Comparison of ENCODE assay signal across 18 mouse cellular contexts in genomic region chr1:132342518-132342917, GRCm38 (mm10). TPM values are rescaled to one million over a fixed set of nuclear protein-coding genes. Genes with fewer than 3 reads are reported as not detected.
DNase-seq lines count a peak whose midpoint lies in the region; ATAC-seq and TF ChIP-seq lines count a peak whose summit lies in the region.
"Had no signal": no experiment of that assay in that cellular context is flagged by ENCODE, and none has a peak within 500 bp of the region (broad histone marks: within the 10 kb centered on the region; RNA-seq: fewer than 3 reads in every experiment).

No protein-coding gene starts in this region.

- 69% methylated on average over 3 of the region's 3 CpGs for WGBS in heart, embryonic 15.5 days
- WGBS in liver, embryonic 15.5 days (ENCODE audit: insufficient replicate concordance) = 42% methylated on average over 3 of the region's 3 CpGs
- 53% methylated on average over 3 of the region's 3 CpGs for WGBS in liver, embryonic 12.5 days (ENCODE audit: insufficient replicate concordance)
- 42% methylated on average over 3 of the region's 3 CpGs for WGBS in liver, embryonic 16.5 days (ENCODE audit: insufficient replicate concordance)

- no peak overlapping the region for H3K4me3 ChIP-seq in heart, embryonic 15.5 days
- no peak overlapping the region for H3K4me3 ChIP-seq in liver, embryonic 15.5 days (replicated peaks)
- H3K4me3 ChIP-seq in liver, embryonic 12.5 days = no peak overlapping the region
- H3K4me3 ChIP-seq in CH12.LX (replicated peaks in 1 of 3; ENCODE audit: low read depth in 2 of 3, low read length in 2 of 3, poor library complexity in 1 of 3) = peak overlapping the region; percentile 31 to 59 (median 51)
- no peak overlapping the region for H3K4me3 ChIP-seq in liver, embryonic 16.5 days (ENCODE audit: low read depth, low read length)
- H3K4me3 ChIP-seq: hindbrain, embryonic 10.5 days had no signal

- H3K9me3 ChIP-seq in heart, embryonic 15.5 days (replicated peaks) = no peaks in the 10 kb centered on the region
- no peaks in the 10 kb centered on the region for H3K9me3 ChIP-seq in liver, embryonic 15.5 days (replicated peaks)
- H3K9me3 ChIP-seq in liver, embryonic 12.5 days (replicated peaks) = no peaks in the 10 kb centered on the region
- H3K9me3 ChIP-seq in CH12.LX (replicated peaks; ENCODE audit: low read length) = no peaks in the 10 kb centered on the region
- no peaks in the 10 kb centered on the region for H3K9me3 ChIP-seq in liver, embryonic 16.5 days (replicated peaks; ENCODE audit: control insufficient read depth, low read length)
- H3K9me3 ChIP-seq: hindbrain, embryonic 10.5 days had no signal

- H3K27me3 ChIP-seq in heart, embryonic 15.5 days = no peaks in the 10 kb centered on the region
- H3K27me3 ChIP-seq in liver, embryonic 15.5 days = no peaks in the 10 kb centered on the region
- H3K27me3 ChIP-seq in liver, embryonic 12.5 days (replicated peaks) = 0 out of 2 replicates have a peak, but pooled peaks cover 7% of the 10 kb centered on the region
- H3K27me3 ChIP-seq in CH12.LX (replicated peaks) = no peaks in the 10 kb centered on the region
- H3K27me3 ChIP-seq in liver, embryonic 16.5 days (ENCODE audit: control insufficient read depth, insufficient read depth, low read depth, low read length) = no peaks in the 10 kb centered on the region
- H3K27me3 ChIP-seq: Patski had no signal

- peak overlapping the region; percentile 57; the same call in 1 of the 2 replicates for H3K27ac ChIP-seq in heart, embryonic 15.5 days
- H3K27ac ChIP-seq in liver, embryonic 15.5 days (replicated peaks) = peak overlapping the region; percentile 29; the same call in 1 of the 2 replicates
- H3K27ac ChIP-seq in liver, embryonic 12.5 days = no peak overlapping the region
- peak overlapping the region; percentile 82 for H3K27ac ChIP-seq in CH12.LX (ENCODE audit: insufficient read depth, low read depth)
- no peak overlapping the region for H3K27ac ChIP-seq in liver, embryonic 16.5 days (ENCODE audit: low read length)
- H3K27ac ChIP-seq: hindbrain, embryonic 10.5 days; hindbrain, postnatal 0 days had no signal

- H3K79me2 ChIP-seq in CH12.LX (replicated peaks; ENCODE audit: control insufficient read depth, extremely low read depth, insufficient read depth, poor library complexity, severe bottlenecking) = no peaks in the 10 kb centered on the region

- no peak for TF ChIP-seq POLR2A in CH12.LX (IDR thresholded peaks at IDR 0.05; ENCODE audit: low read depth, low read length)

- peaks cover 32% of the 10 kb centered on the region; the same call in 1 of the 2 replicates for H3K4me1 ChIP-seq in heart, embryonic 15.5 days (replicated peaks)
- peaks cover 30% of the 10 kb centered on the region for H3K4me1 ChIP-seq in liver, embryonic 15.5 days (replicated peaks)
- H3K4me1 ChIP-seq in liver, embryonic 12.5 days = peaks cover 33% of the 10 kb centered on the region
- H3K4me1 ChIP-seq in CH12.LX (ENCODE audit: control insufficient read depth in 1 of 2, insufficient read depth in 2 of 2) = peaks cover 21 to 62% of the 10 kb centered on the region in 2 experiments
- peaks cover 12% of the 10 kb centered on the region for H3K4me1 ChIP-seq in liver, embryonic 16.5 days (ENCODE audit: control insufficient read depth, low read depth, low read length)

- no peak for ATAC-seq in heart, embryonic 15.5 days (replicated peaks; ENCODE audit: insufficient number of reproducible peaks, insufficient read depth, low FRiP score, low read depth)
- ATAC-seq in liver, embryonic 15.5 days (ENCODE audit: insufficient read depth) = 0 out of 2 replicates have a peak, but pooled peaks have one; percentile 14
- no peak for ATAC-seq in liver, embryonic 12.5 days
- ATAC-seq in liver, embryonic 16.5 days (ENCODE audit: low read depth) = 0 out of 2 replicates have a peak, but pooled peaks have one; percentile 20
- ATAC-seq: hindbrain, postnatal 0 days; intestine, postnatal 0 days; midbrain, embryonic 16.5 days; Patski had no signal

- H3K36me3 ChIP-seq in heart, embryonic 15.5 days = no peaks in the 10 kb centered on the region
- no peaks in the 10 kb centered on the region for H3K36me3 ChIP-seq in liver, embryonic 15.5 days (replicated peaks)
- no peaks in the 10 kb centered on the region for H3K36me3 ChIP-seq in liver, embryonic 12.5 days
- H3K36me3 ChIP-seq in CH12.LX (replicated peaks in 1 of 2; ENCODE audit: control insufficient read depth in 1 of 2, insufficient read depth in 1 of 2, low read length in 1 of 2) = peaks cover 9 to 32% of the 10 kb centered on the region in 2 experiments
- H3K36me3 ChIP-seq in liver, embryonic 16.5 days (ENCODE audit: control insufficient read depth, insufficient read depth) = no peaks in the 10 kb centered on the region
- H3K36me3 ChIP-seq: hindbrain, embryonic 10.5 days had no signal

- no peak for TF ChIP-seq RAD21 in CH12.LX (IDR thresholded peaks at IDR 0.05; ENCODE audit: low read depth, low read length)

- no peak for TF ChIP-seq EP300 in CH12.LX (IDR thresholded peaks at IDR 0.05; ENCODE audit: low read length)

- DNase-seq in heart, adult 18-20 months = no peak
- DNase-seq in CH12.LX (ENCODE audit: extremely low read depth) = peak; percentile 20
- DNase-seq in layer of hippocampus, postnatal 10 days (ENCODE audit: low spot score in 2 of 2) = no peak
- DNase-seq in cerebellum, adult 11 months = no peak
- DNase-seq: cerebellum, adult 8-10 months; right cerebral cortex, postnatal 25 days had no signal

- in situ Hi-C loops in CH12.LX (cut with MboI; ENCODE audit: low pct_ligation_motif_present, low pct_unique_long_range_greater_than_20kb, low sequenced_read_pairs) = no loop called here

- no peak overlapping the region for H3K4me2 ChIP-seq in heart, embryonic 15.5 days
- no peak overlapping the region for H3K4me2 ChIP-seq in liver, embryonic 15.5 days
- no peak overlapping the region for H3K4me2 ChIP-seq in liver, embryonic 12.5 days
- peak overlapping the region; percentile 84 for H3K4me2 ChIP-seq in CH12.LX (ENCODE audit: insufficient read depth, low read depth, poor library complexity, severe bottlenecking)
- no peak overlapping the region for H3K4me2 ChIP-seq in liver, embryonic 16.5 days (ENCODE audit: low read depth, low read length)

- no peak overlapping the region for H3K9ac ChIP-seq in heart, embryonic 15.5 days
- H3K9ac ChIP-seq in liver, embryonic 15.5 days = no peak overlapping the region
- H3K9ac ChIP-seq in liver, embryonic 12.5 days = no peak overlapping the region
- H3K9ac ChIP-seq in CH12.LX (ENCODE audit: insufficient read depth, low read depth) = peak overlapping the region; percentile 42
- H3K9ac ChIP-seq in liver, embryonic 16.5 days (ENCODE audit: low read depth, low read length) = no peak overlapping the region

- dilution Hi-C loops in CH12.LX (cut with MboI; ENCODE audit: extremely low pct_ligation_motif_present, extremely low pct_unique_long_range_greater_than_20kb, low sequenced_read_pairs) = no loop called here

- no peak for TF ChIP-seq CTCF in CH12.LX (conservative IDR thresholded peaks at IDR 0.05 in 1 of 2, IDR thresholded peaks at IDR 0.05 in 1 of 2; ENCODE audit: low read depth in 2 of 2, low read length in 2 of 2)

TF ChIP-seq in CH12.LX, 34 proteins besides CTCF, POLR2A, EP300 and RAD21:
- peak; percentile 98 for TF ChIP-seq ZKSCAN1 (IDR thresholded peaks at IDR 0.05; ENCODE audit: borderline replicate concordance, low read depth, low read length)
- TF ChIP-seq MAZ (IDR thresholded peaks at IDR 0.05; ENCODE audit: low read depth, low read length) = no peak
TF ChIP-seq in CH12.LX: peak in this region for 1.

RNA-seq across cellular contexts. Expression of gene Nuak2, which starts 26.6 kb away (rescaled TPM):
- polyA plus RNA-seq in heart, embryonic 15.5 days (2015; fragmentation: Nextera tagmentation; extraction: Ambion mirVana) = 3.0 and 3.7 TPM in 2 replicates
- total RNA-seq in heart, adult 18-20 months (2021) = 1 to 10 TPM; 4.2 to 4.4 TPM
- polyA plus RNA-seq in liver, embryonic 15.5 days (2015; fragmentation: Nextera tagmentation; extraction: Ambion mirVana) = 3.1 and 3.6 TPM in 2 replicates
- 1.3 and 1.7 TPM in 2 replicates for polyA plus RNA-seq in liver, embryonic 12.5 days (2016; fragmentation: Nextera tagmentation; extraction: Ambion mirVana)
- total RNA-seq in CH12.LX (2012; rRNA removed) = 0.25 and 0.30 TPM in 2 replicates
- not detected in 2 replicates for total RNA-seq in CH12.LX (2014; rRNA removed)
- polyA plus RNA-seq in CH12.LX (2012; ENCODE audit: insufficient read length, low read depth) = not detected in 2 replicates
- 3.2 and 3.6 TPM in 2 replicates for polyA plus RNA-seq in liver, embryonic 16.5 days (2015; fragmentation: Nextera tagmentation; extraction: Ambion mirVana)
- 1 to 10 TPM; 3.1 TPM for total RNA-seq in layer of hippocampus, postnatal 10 days (2021)

RNA-seq across cellular contexts. Expression of gene Klhdc8a, which starts 44.1 kb away (rescaled TPM):
- polyA plus RNA-seq in heart, embryonic 15.5 days (2015; fragmentation: Nextera tagmentation; extraction: Ambion mirVana) = 0.33 and 0.68 TPM in 2 replicates
- 10 to 100 TPM; 16.7 to 25.6 TPM for total RNA-seq in heart, adult 18-20 months (2021)
- polyA plus RNA-seq in liver, embryonic 15.5 days (2015; fragmentation: Nextera tagmentation; extraction: Ambion mirVana) = 0.07 and 0.08 TPM in 2 replicates
- polyA plus RNA-seq in liver, embryonic 12.5 days (2016; fragmentation: Nextera tagmentation; extraction: Ambion mirVana) = 0.06 and 0.07 TPM in 2 replicates
- total RNA-seq in CH12.LX (2012; rRNA removed) = not detected in 2 replicates
- total RNA-seq in CH12.LX (2014; rRNA removed) = not detected in 2 replicates
- not detected in 2 replicates for polyA plus RNA-seq in CH12.LX (2012; ENCODE audit: insufficient read length, low read depth)
- polyA plus RNA-seq in liver, embryonic 16.5 days (2015; fragmentation: Nextera tagmentation; extraction: Ambion mirVana) = 0.06 and 0.11 TPM in 2 replicates
- 10 to 100 TPM; 11.1 to 11.5 TPM for total RNA-seq in layer of hippocampus, postnatal 10 days (2021)
- total RNA-seq: granulocyte monocyte progenitor cell, adult 5-6 weeks; megakaryocyte progenitor cell, adult 5-6 weeks; neutrophil, adult 5-6 weeks had no signal

RNA-seq across cellular contexts. Expression of gene Tmcc2, which starts 48.6 kb away (rescaled TPM):
- polyA plus RNA-seq in heart, embryonic 15.5 days (2015; fragmentation: Nextera tagmentation; extraction: Ambion mirVana) = 12.9 and 18.8 TPM in 2 replicates
- total RNA-seq in heart, adult 18-20 months (2021) = 10 to 100 TPM; 25.0 to 26.0 TPM
- polyA plus RNA-seq in liver, embryonic 15.5 days (2015; fragmentation: Nextera tagmentation; extraction: Ambion mirVana) = 598 and 710 TPM in 2 replicates
- polyA plus RNA-seq in liver, embryonic 12.5 days (2016; fragmentation: Nextera tagmentation; extraction: Ambion mirVana) = 342 and 350 TPM in 2 replicates
- total RNA-seq in CH12.LX (2012; rRNA removed) = 0.21 and 0.34 TPM in 2 replicates
- total RNA-seq in CH12.LX (2014; rRNA removed) = not detected in 2 replicates
- polyA plus RNA-seq in CH12.LX (2012; ENCODE audit: insufficient read length, low read depth) = 0.14 and 0.37 TPM in 2 replicates
- 631 and 674 TPM in 2 replicates for polyA plus RNA-seq in liver, embryonic 16.5 days (2015; fragmentation: Nextera tagmentation; extraction: Ambion mirVana)
- total RNA-seq in layer of hippocampus, postnatal 10 days (2021) = 100 to 1,000 TPM; 171 to 181 TPM

Comparison
In these comparisons a context has a peak if more than half of its experiments do, and no peak if none do; other contexts are left out.
1. ATAC-seq: peak in liver, embryonic 15.5 days (single experiment) and liver, embryonic 16.5 days (single experiment); none in heart, embryonic 15.5 days (single experiment) and liver, embryonic 12.5 days (single experiment).
2. H3K27ac ChIP-seq: peak in heart, embryonic 15.5 days (single experiment), liver, embryonic 15.5 days (single experiment) and CH12.LX (single experiment); none in liver, embryonic 12.5 days (single experiment) and liver, embryonic 16.5 days (single experiment).
3. H3K4me3 ChIP-seq: peak in CH12.LX (3 of 3); none in heart, embryonic 15.5 days (single experiment), liver, embryonic 15.5 days (single experiment), liver, embryonic 12.5 days (single experiment) and liver, embryonic 16.5 days (single experiment).
4. RNA of gene Tmcc2, which starts 48.6 kb away (polyA plus RNA-seq): 631 to 674 TPM in liver, embryonic 16.5 days, 598 to 710 TPM in liver, embryonic 15.5 days and 342 to 350 TPM in liver, embryonic 12.5 days; 12.9 to 18.8 TPM in heart, embryonic 15.5 days and 0.14 to 0.37 TPM in CH12.LX; every median in the first group is over 10 times any median in the second.